Comparison of ENCODE assay signal across 18 mouse cellular contexts in genomic region chr8:112238681-112239080, GRCm38 (mm10).
DNase-seq lines count a peak whose midpoint lies in the region; ATAC-seq and TF ChIP-seq lines count a peak whose summit lies in the region.
"Had no signal": no experiment of that assay in that cellular context is flagged by ENCODE, and none has a peak within 500 bp of the region (broad histone marks: within the 10 kb centered on the region; RNA-seq: fewer than 3 reads in every experiment).

No protein-coding gene starts in this region.

- 22% methylated on average over 9 of the region's 9 CpGs for WGBS in hindbrain, postnatal 0 days
- WGBS in hindbrain, embryonic 12.5 days, result 67% methylated on average over 9 of the region's 9 CpGs

- no peaks in the 10 kb centered on the region for H3K36me3 ChIP-seq in hindbrain, postnatal 0 days (ENCODE audit: insufficient read depth, low read length)
- no peaks in the 10 kb centered on the region for H3K36me3 ChIP-seq in hindbrain, embryonic 12.5 days
- H3K36me3 ChIP-seq: embryonic facial prominence, embryonic 12.5 days; heart, embryonic 12.5 days; limb, embryonic 13.5 days; liver, embryonic 15.5 days had no signal

- no peaks in the 10 kb centered on the region for H3K27me3 ChIP-seq in hindbrain, postnatal 0 days (ENCODE audit: insufficient read depth, low read length)
- no peaks in the 10 kb centered on the region for H3K27me3 ChIP-seq in hindbrain, embryonic 12.5 days
- H3K27me3 ChIP-seq: embryonic facial prominence, embryonic 12.5 days; heart, embryonic 12.5 days; limb, embryonic 13.5 days; liver, embryonic 15.5 days had no signal

- H3K9me3 ChIP-seq in hindbrain, postnatal 0 days (ENCODE audit: low read length), result no peaks in the 10 kb centered on the region
- H3K9me3 ChIP-seq in hindbrain, embryonic 12.5 days (replicated peaks), result no peaks in the 10 kb centered on the region
- H3K9me3 ChIP-seq: embryonic facial prominence, embryonic 12.5 days had no signal

- no peak overlapping the region for H3K9ac ChIP-seq in hindbrain, postnatal 0 days (replicated peaks; ENCODE audit: low read length)
- no peak overlapping the region for H3K9ac ChIP-seq in hindbrain, embryonic 12.5 days
- H3K9ac ChIP-seq: embryonic facial prominence, embryonic 12.5 days; heart, embryonic 12.5 days; limb, embryonic 13.5 days; liver, embryonic 15.5 days had no signal

- H3K4me3 ChIP-seq in hindbrain, postnatal 0 days (ENCODE audit: low read length), result no peak overlapping the region
- H3K4me3 ChIP-seq in hindbrain, embryonic 12.5 days, result no peak overlapping the region
- H3K4me3 ChIP-seq: embryonic facial prominence, embryonic 12.5 days; heart, embryonic 12.5 days; limb, embryonic 13.5 days; liver, embryonic 15.5 days; myocyte had no signal

- no peak for TF ChIP-seq CTCF in hindbrain, postnatal 0 days (IDR thresholded peaks at IDR 0.05; ENCODE audit: low read depth)

- H3K4me2 ChIP-seq in hindbrain, postnatal 0 days (ENCODE audit: low read depth, low read length), result peak overlapping the region; percentile 6; the same call in 1 of the 2 replicates
- no peak overlapping the region for H3K4me2 ChIP-seq in hindbrain, embryonic 12.5 days (replicated peaks)
- H3K4me2 ChIP-seq: embryonic facial prominence, embryonic 12.5 days; heart, embryonic 12.5 days; limb, embryonic 13.5 days; liver, embryonic 15.5 days had no signal

- no peak for ATAC-seq in hindbrain, postnatal 0 days
- ATAC-seq in hindbrain, embryonic 12.5 days (ENCODE audit: low FRiP score), result no peak
- ATAC-seq: CD4-positive, CD25-positive, alpha-beta regulatory T cell, adult 4 months; inflammation-experienced regulatory T-cells, adult 6 months had no signal

- H3K4me1 ChIP-seq in hindbrain, postnatal 0 days (ENCODE audit: insufficient read depth, low read length), result no peaks in the 10 kb centered on the region
- no peaks in the 10 kb centered on the region for H3K4me1 ChIP-seq in hindbrain, embryonic 12.5 days
- H3K4me1 ChIP-seq: embryonic facial prominence, embryonic 12.5 days; heart, embryonic 12.5 days; limb, embryonic 13.5 days; liver, embryonic 15.5 days had no signal

- DNase-seq in hindbrain, postnatal 0 days (ENCODE audit: low spot score), result peak; percentile 47
- DNase-seq in ES-CJ7 (ENCODE audit: low read depth, low spot score) (peak; percentile 37), R1 (ENCODE audit: low read depth, low spot score) (peak; percentile 69)
- peak; percentile 59 to 76 for DNase-seq in cerebellum, postnatal 10 days
- DNase-seq in adrenal gland, postnatal 14 days, result no peak
- no peak for DNase-seq in gastrocnemius, postnatal 10 days
- DNase-seq: adrenal gland, postnatal 36 days; kidney, adult 9 months; kidney, postnatal 4 days; lung, postnatal 14 days had no signal

- H3K27ac ChIP-seq in hindbrain, postnatal 0 days, result no peak overlapping the region
- H3K27ac ChIP-seq in hindbrain, embryonic 12.5 days, result no peak overlapping the region
- H3K27ac ChIP-seq: embryonic facial prominence, embryonic 12.5 days; limb, embryonic 13.5 days; liver, embryonic 15.5 days had no signal

Comparison
In these comparisons a context has a peak if more than half of its experiments do, and no peak if none do; other contexts are left out.
1. DNase-seq: peak in hindbrain, postnatal 0 days (single experiment), ES-CJ7 (single experiment), R1 (single experiment) and cerebellum, postnatal 10 days (2 of 2); none in adrenal gland, postnatal 14 days (single experiment) and gastrocnemius, postnatal 10 days (single experiment).